ENCODE assay signal across 20 mouse cellular contexts in genomic region chrX:139583616-139584015, GRCm38 (mm10). TPM values are rescaled to one million over a fixed set of nuclear protein-coding genes. Genes with fewer than 3 reads are reported as not detected.
DNase-seq lines count a peak whose midpoint lies in the region; ATAC-seq and TF ChIP-seq lines count a peak whose summit lies in the region.
"Had no signal": no experiment of that assay in that cellular context is flagged by ENCODE, and none has a peak within 500 bp of the region (broad histone marks: within the 10 kb centered on the region; RNA-seq: fewer than 3 reads in every experiment).

No protein-coding gene starts in this region.

- TF ChIP-seq CTCF in heart, postnatal 0 days (IDR thresholded peaks at IDR 0.05; ENCODE audit: low read depth), result no peak
- TF ChIP-seq CTCF in liver, postnatal 0 days (IDR thresholded peaks at IDR 0.05; ENCODE audit: low read depth), result no peak

- H3K27me3 ChIP-seq in heart, postnatal 0 days (ENCODE audit: control insufficient read depth, insufficient read depth, low read length), result no peaks in the 10 kb centered on the region
- H3K27me3 ChIP-seq in liver, postnatal 0 days (ENCODE audit: insufficient read depth, low read length), result no peaks in the 10 kb centered on the region
- H3K27me3 ChIP-seq: CH12.LX; forebrain, embryonic 13.5 days; limb, embryonic 12.5 days; midbrain, embryonic 12.5 days had no signal

- no peak overlapping the region for H3K9ac ChIP-seq in heart, postnatal 0 days (replicated peaks; ENCODE audit: low read depth, low read length)
- no peak overlapping the region for H3K9ac ChIP-seq in liver, postnatal 0 days (replicated peaks)
- H3K9ac ChIP-seq: forebrain, embryonic 13.5 days; hindbrain, embryonic 14.5 days; limb, embryonic 12.5 days; liver, embryonic 14.5 days; midbrain, embryonic 12.5 days; neural tube, embryonic 12.5 days had no signal

- H3K4me2 ChIP-seq in heart, postnatal 0 days (ENCODE audit: low read depth, low read length), result peak overlapping the region; percentile 18; the same call in 1 of the 2 replicates
- no peak overlapping the region for H3K4me2 ChIP-seq in liver, postnatal 0 days (ENCODE audit: low read depth, low read length)
- H3K4me2 ChIP-seq: forebrain, embryonic 13.5 days; hindbrain, embryonic 14.5 days; limb, embryonic 12.5 days; midbrain, embryonic 12.5 days; neural tube, embryonic 12.5 days had no signal

- H3K4me1 ChIP-seq in heart, postnatal 0 days (ENCODE audit: control insufficient read depth, insufficient read depth), result no peaks in the 10 kb centered on the region
- H3K4me1 ChIP-seq in liver, postnatal 0 days (ENCODE audit: insufficient read depth), result no peaks in the 10 kb centered on the region
- H3K4me1 ChIP-seq: forebrain, embryonic 13.5 days; limb, embryonic 12.5 days; midbrain, embryonic 12.5 days; neural tube, embryonic 12.5 days had no signal

- DNase-seq in gastrocnemius, adult 8-10 months (ENCODE audit: low spot score in 2 of 2), result peak; percentile 2 to 10
- DNase-seq in gastrocnemius, postnatal 36 days, result no peak
- peak; percentile 10 for DNase-seq in layer of hippocampus, adult 9-11 months
- no peak for DNase-seq in layer of hippocampus, postnatal 25 days (ENCODE audit: extremely low spot score in 1 of 2, low spot score in 1 of 2)
- DNase-seq in heart, postnatal 0 days (ENCODE audit: low spot score), result peak; percentile 47
- no peak for DNase-seq in urinary bladder, postnatal 36 days (ENCODE audit: low spot score in 2 of 2)
- no peak for DNase-seq in liver, postnatal 0 days
- DNase-seq: cerebellum, adult 8-10 months; kidney, adult 9 months; kidney, postnatal 25 days; right cerebral cortex, postnatal 4 days; thymus, postnatal 25 days had no signal

- H3K27ac ChIP-seq in heart, postnatal 0 days (ENCODE audit: low read depth), result peak overlapping the region; percentile 51; the same call in 1 of the 2 replicates
- no peak overlapping the region for H3K27ac ChIP-seq in liver, postnatal 0 days (ENCODE audit: low read depth)
- H3K27ac ChIP-seq: forebrain, embryonic 13.5 days; hindbrain, embryonic 14.5 days; limb, embryonic 12.5 days; liver, embryonic 14.5 days; midbrain, embryonic 12.5 days; neural tube, embryonic 12.5 days; stomach, postnatal 0 days had no signal

- no peak for TF ChIP-seq EP300 in heart, postnatal 0 days (IDR thresholded peaks at IDR 0.05; ENCODE audit: low read depth)
- TF ChIP-seq EP300 in liver, postnatal 0 days (IDR thresholded peaks at IDR 0.05; ENCODE audit: low read depth), result no peak

- 24% methylated on average over 4 of the region's 4 CpGs for WGBS in heart, postnatal 0 days
- 48% methylated on average over 4 of the region's 4 CpGs for WGBS in liver, postnatal 0 days (ENCODE audit: insufficient replicate concordance)

- peak; percentile 74 for ATAC-seq in heart, postnatal 0 days (ENCODE audit: insufficient read depth, low read depth)
- ATAC-seq in liver, postnatal 0 days, result no peak
- ATAC-seq: forebrain, embryonic 13.5 days had no signal

- H3K9me3 ChIP-seq in heart, postnatal 0 days (replicated peaks; ENCODE audit: control insufficient read depth, low read length), result no peaks in the 10 kb centered on the region
- no peaks in the 10 kb centered on the region for H3K9me3 ChIP-seq in liver, postnatal 0 days (ENCODE audit: low read length)
- H3K9me3 ChIP-seq: forebrain, embryonic 13.5 days; limb, embryonic 12.5 days; midbrain, embryonic 12.5 days; neural tube, embryonic 12.5 days had no signal

- intact Hi-C loops in gastrocnemius, postnatal 36 days (cut with DNase I), result no loop called here

- no peak overlapping the region for H3K4me3 ChIP-seq in heart, postnatal 0 days (ENCODE audit: low read depth, low read length)
- no peak overlapping the region for H3K4me3 ChIP-seq in liver, postnatal 0 days (ENCODE audit: low read depth, low read length)
- H3K4me3 ChIP-seq: forebrain, embryonic 13.5 days; limb, embryonic 12.5 days; midbrain, embryonic 12.5 days; neural tube, embryonic 12.5 days had no signal

- H3K36me3 ChIP-seq in heart, postnatal 0 days (replicated peaks; ENCODE audit: control insufficient read depth, insufficient read depth, low read length), result no peaks in the 10 kb centered on the region
- H3K36me3 ChIP-seq in liver, postnatal 0 days (replicated peaks; ENCODE audit: insufficient read depth, low read length), result no peaks in the 10 kb centered on the region
- H3K36me3 ChIP-seq: limb, embryonic 12.5 days; midbrain, embryonic 12.5 days; neural tube, embryonic 12.5 days had no signal

RNA-seq across cellular contexts. Expression of gene Rnf128, which starts 20.5 kb away (rescaled TPM):
- 10 to 100 TPM; 17.6 to 25.6 (median 23.8) TPM for total RNA-seq in gastrocnemius, adult 8-10 months (2022)
- 10 to 100 TPM; 15.0 to 16.9 TPM for total RNA-seq in gastrocnemius, postnatal 36 days (2021)
- total RNA-seq in layer of hippocampus, postnatal 25 days (2021), result 10 to 100 TPM; 26.7 to 32.3 TPM
- 48.5 and 58.2 TPM in 2 replicates for total RNA-seq in heart, postnatal 0 days (2014; rRNA removed; ENCODE audit: low replicate concordance)
- 53.9 and 56.7 TPM in 2 replicates for polyA plus RNA-seq in heart, postnatal 0 days (2015; fragmentation: Nextera tagmentation; extraction: Ambion mirVana)
- polyA plus RNA-seq in liver, postnatal 0 days (2015; fragmentation: Nextera tagmentation; extraction: Ambion mirVana), result 91.1 and 96.0 TPM in 2 replicates
- total RNA-seq: CH12.LX had no signal

Comparison
In these comparisons a context has a peak if more than half of its experiments do, and no peak if none do; other contexts are left out.
1. DNase-seq: peak in gastrocnemius, adult 8-10 months (2 of 2), layer of hippocampus, adult 9-11 months (single experiment) and heart, postnatal 0 days (single experiment); none in gastrocnemius, postnatal 36 days (0 of 2), layer of hippocampus, postnatal 25 days (0 of 2), urinary bladder, postnatal 36 days (0 of 2) and liver, postnatal 0 days (single experiment).